Mouse (Mus musculus): ENCODE measurements around the gene Ankrd36. TPM values are rescaled to one million over a fixed set of nuclear protein-coding genes. Genes with fewer than 3 reads are reported as not detected.

Gene Ankrd36
- polyA plus RNA-seq, 2 experiments from 2014 or later = not detected

- ATAC-seq = no peak
These were observed 114.8 kb downstream of the Ankrd36 start for GRCm38 (mm10) chr11:5684283-5684682.

- ATAC-seq = no peak
These were observed 122.3 kb downstream of the Ankrd36 start for GRCm38 (mm10) chr11:5691775-5692174.

GRCm38 (mm10) chr11:5700808-5701207 is 131.3 kb downstream of the Ankrd36 start:
- no peak for ATAC-seq

- ATAC-seq = no peak
These were observed 131.8 kb downstream of the Ankrd36 start for GRCm38 (mm10) chr11:5701300-5701699.

GRCm38 (mm10) chr11:5701821-5702220 is 132.3 kb downstream of the Ankrd36 start:
- no peak for ATAC-seq

- no peak for ATAC-seq
These were observed 132.9 kb downstream of the Ankrd36 start for GRCm38 (mm10) chr11:5702271-5702956.

GRCm38 (mm10) chr11:5702957-5703332 is 133.5 kb downstream of the Ankrd36 start:
- no peak for ATAC-seq

GRCm38 (mm10) chr11:5703341-5703740 is 133.9 kb downstream of the Ankrd36 start:
- no peak for ATAC-seq

- ATAC-seq = no peak
These were observed 136.5 kb downstream of the Ankrd36 start for GRCm38 (mm10) chr11:5705972-5706371.

GRCm38 (mm10) chr11:5706874-5707529 is 137.5 kb downstream of the Ankrd36 start:
- ATAC-seq = peak; percentile 63

- peak; percentile 92 for ATAC-seq
These were observed 138.3 kb downstream of the Ankrd36 start for GRCm38 (mm10) chr11:5707530-5708353.

- ATAC-seq = no peak
These were observed 145.7 kb downstream of the Ankrd36 start for GRCm38 (mm10) chr11:5715179-5715578.

- no peak for ATAC-seq
These were observed 146.2 kb downstream of the Ankrd36 start, which contains the start of gene Mrps24 for GRCm38 (mm10) chr11:5715630-5716105. TSS of gene Mrps24 (minus strand) at chr11:5715680.

GRCm38 (mm10) chr11:5716246-5716645 is 146.8 kb downstream of the Ankrd36 start:
- ATAC-seq = no peak

GRCm38 (mm10) chr11:5716938-5717705 is 147.6 kb downstream of the Ankrd36 start:
- no peak for ATAC-seq

GRCm38 (mm10) chr11:5718611-5719354 is 149.3 kb downstream of the Ankrd36 start:
- no peak for ATAC-seq

- no peak for ATAC-seq
These were observed 160.1 kb downstream of the Ankrd36 start for GRCm38 (mm10) chr11:5729582-5729981.

GRCm38 (mm10) chr11:5732401-5732800 is 162.9 kb downstream of the Ankrd36 start:
- ATAC-seq = no peak

- ATAC-seq = no peak
These were observed 164.8 kb downstream of the Ankrd36 start for GRCm38 (mm10) chr11:5734323-5734722.

- ATAC-seq = no peak
These were observed 167.7 kb downstream of the Ankrd36 start for GRCm38 (mm10) chr11:5737137-5737536.

Measured in CD4-positive, CD25-positive, alpha-beta regulatory T cell, adult 4 months (primary cell).